Comparison of ENCODE assay signal across 18 mouse cellular contexts in the genomic region with DNA sequence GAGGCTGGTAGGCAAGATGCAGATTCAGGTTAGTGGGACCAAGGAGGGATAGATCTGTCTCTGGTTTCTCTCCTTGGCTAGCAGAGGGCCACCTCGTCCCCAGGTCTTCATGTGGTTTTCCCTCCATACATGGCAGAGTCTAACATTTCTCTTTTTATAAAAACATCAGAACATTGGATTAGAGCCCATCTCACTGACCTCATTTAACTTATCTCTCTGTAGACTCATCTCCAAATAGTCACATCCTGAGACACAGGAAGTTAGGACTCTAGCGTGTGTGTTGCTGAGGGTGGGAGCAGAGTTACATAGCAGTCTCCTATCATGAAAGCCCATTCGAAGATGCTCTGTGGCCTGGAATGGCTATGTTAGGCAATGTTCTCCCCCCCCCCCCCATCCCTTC.
DNase-seq lines count a peak whose midpoint lies in the region; ATAC-seq and TF ChIP-seq lines count a peak whose summit lies in the region.
"Had no signal": no experiment of that assay in that cellular context is flagged by ENCODE, and none has a peak within 500 bp of the region (broad histone marks: within the 10 kb centered on the region; RNA-seq: fewer than 3 reads in every experiment).

No protein-coding gene starts in this region.

- TF ChIP-seq EP300 in heart, adult 2 months (IDR thresholded peaks at IDR 0.05; ENCODE audit: insufficient read depth, low read depth, low read length) = no peak

- 23% methylated on average over 3 of the region's 3 CpGs for WGBS in heart, adult 2 months
- 86% methylated on average over 3 of the region's 3 CpGs for WGBS in kidney, embryonic 16.5 days
- WGBS in midbrain, embryonic 10.5 days = 86% methylated on average over 3 of the region's 3 CpGs

- no peak overlapping the region for H3K4me3 ChIP-seq in heart, adult 2 months
- H3K4me3 ChIP-seq in kidney, embryonic 16.5 days (ENCODE audit: low read length) = no peak overlapping the region
- no peak overlapping the region for H3K4me3 ChIP-seq in midbrain, embryonic 10.5 days
- H3K4me3 ChIP-seq: embryonic facial prominence, embryonic 12.5 days; hindbrain, embryonic 13.5 days; layer of hippocampus, adult 2 months; midbrain, embryonic 12.5 days had no signal

- H3K9ac ChIP-seq in heart, adult 2 months (ENCODE audit: low read depth, low read length) = no peak overlapping the region
- H3K9ac ChIP-seq in kidney, embryonic 16.5 days (replicated peaks; ENCODE audit: low read length) = no peak overlapping the region
- H3K9ac ChIP-seq: embryonic facial prominence, embryonic 12.5 days; hindbrain, embryonic 13.5 days; midbrain, embryonic 12.5 days had no signal

- TF ChIP-seq POLR2A in heart, adult 2 months (IDR thresholded peaks at IDR 0.05; ENCODE audit: insufficient read depth, low read depth, low read length) = no peak

- intact Hi-C loops in heart, adult 2 months (cut with DNase I) = no loop called here
- intact Hi-C loops in heart, postnatal 36 days (cut with DNase I) = no loop called here

- H3K79me2 ChIP-seq in heart, adult 2 months (replicated peaks; ENCODE audit: control insufficient read depth, insufficient read depth, low read length) = no peaks in the 10 kb centered on the region

- H3K27me3 ChIP-seq in heart, adult 2 months (ENCODE audit: control insufficient read depth, insufficient read depth, low read length) = no peaks in the 10 kb centered on the region
- H3K27me3 ChIP-seq in kidney, embryonic 16.5 days (ENCODE audit: insufficient read depth, low read length) = no peaks in the 10 kb centered on the region
- H3K27me3 ChIP-seq in midbrain, embryonic 10.5 days (ENCODE audit: low read depth, poor library complexity, severe bottlenecking) = no peaks in the 10 kb centered on the region
- H3K27me3 ChIP-seq: embryonic facial prominence, embryonic 12.5 days; hindbrain, embryonic 13.5 days; midbrain, embryonic 12.5 days had no signal

- TF ChIP-seq CTCF in heart, adult 2 months (IDR thresholded peaks at IDR 0.05) = no peak

- no peaks in the 10 kb centered on the region for H3K36me3 ChIP-seq in heart, adult 2 months (ENCODE audit: control insufficient read depth, insufficient read depth, low read length)
- H3K36me3 ChIP-seq in kidney, embryonic 16.5 days (ENCODE audit: insufficient read depth, low read length) = no peaks in the 10 kb centered on the region
- H3K36me3 ChIP-seq in midbrain, embryonic 10.5 days = no peaks in the 10 kb centered on the region
- H3K36me3 ChIP-seq: embryonic facial prominence, embryonic 12.5 days; G1E; hindbrain, embryonic 13.5 days; midbrain, embryonic 12.5 days had no signal

- ATAC-seq in kidney, embryonic 16.5 days (ENCODE audit: low FRiP score, low TSS enrichment) = no peak
- peak; percentile 28 for ATAC-seq in inflammation-experienced regulatory T-cells, adult 6 months
- ATAC-seq: forebrain, embryonic 14.5 days; intestine, postnatal 0 days had no signal

- H3K9me3 ChIP-seq in kidney, embryonic 16.5 days (ENCODE audit: low read length) = no peaks in the 10 kb centered on the region
- H3K9me3 ChIP-seq in midbrain, embryonic 10.5 days (replicated peaks) = no peaks in the 10 kb centered on the region
- H3K9me3 ChIP-seq: embryonic facial prominence, embryonic 12.5 days; G1E; hindbrain, embryonic 13.5 days; midbrain, embryonic 12.5 days had no signal

- peaks cover 21% of the 10 kb centered on the region for H3K4me1 ChIP-seq in heart, adult 2 months (ENCODE audit: control insufficient read depth, insufficient read depth, low read length)
- H3K4me1 ChIP-seq in kidney, embryonic 16.5 days (ENCODE audit: insufficient read depth, low read length) = peaks cover 31% of the 10 kb centered on the region
- peaks cover 23% of the 10 kb centered on the region for H3K4me1 ChIP-seq in midbrain, embryonic 10.5 days

- peak overlapping the region; percentile 23 for H3K27ac ChIP-seq in heart, adult 2 months
- peak overlapping the region; percentile 77 for H3K27ac ChIP-seq in kidney, embryonic 16.5 days (ENCODE audit: low read length)
- no peak overlapping the region for H3K27ac ChIP-seq in midbrain, embryonic 10.5 days (replicated peaks)
- H3K27ac ChIP-seq: hindbrain, embryonic 13.5 days; layer of hippocampus, adult 2 months; midbrain, embryonic 12.5 days had no signal

- H3K4me2 ChIP-seq in kidney, embryonic 16.5 days (replicated peaks; ENCODE audit: low read depth, low read length) = no peak overlapping the region
- H3K4me2 ChIP-seq: embryonic facial prominence, embryonic 12.5 days; hindbrain, embryonic 13.5 days; midbrain, embryonic 12.5 days had no signal

- DNase-seq in heart, adult 2 months = no peak
- DNase-seq in heart, postnatal 36 days = no peak
- DNase-seq in kidney, adult 8-10 months = no peak
- DNase-seq in CD4-positive, CD25-positive, alpha-beta regulatory T cell, adult 2 months (ENCODE audit: low read depth, low spot score) = peak; percentile 31
- no peak for DNase-seq in layer of hippocampus, adult 11-12 months (ENCODE audit: low spot score)
- DNase-seq in midbrain, embryonic 10.5 days (ENCODE audit: low spot score) = no peak
- DNase-seq: adrenal gland, postnatal 14 days; cerebellum, postnatal 14 days; right cerebral cortex, postnatal 25 days had no signal
